Mouse (Mus musculus) splenic B cell, adult 2 months (primary cell): ENCODE data around the gene Ddx19b.
"Not testable (repeated sequence)": the region's sequence is repeated elsewhere in the genome, so short reads cannot be mapped to it uniquely, and the experiment has no call there.

ENCODE experiments used
- DNase-seq: peaks from one replicate; pipeline ENCODE4 v3.0.0-alpha.2; 2011; ENCODE audit warnings: low read depth, low spot score
- H3K27me3 ChIP-seq: 2 replicates; pipeline ENCODE4 v1.6.1; 2012; ENCODE audit warnings: mild to moderate bottlenecking, low read length, moderate library complexity, mixed read lengths; ENCODE audit not compliant: control insufficient read depth, poor library complexity, insufficient read depth, severe bottlenecking
- H3K36me3 ChIP-seq: 2 replicates; pipeline ENCODE4 v1.6.1; 2012; ENCODE audit warnings: mild to moderate bottlenecking, low read length, moderate library complexity, mixed read lengths; ENCODE audit not compliant: control insufficient read depth, poor library complexity, insufficient read depth, severe bottlenecking

Gene Ddx19b

DNA sequence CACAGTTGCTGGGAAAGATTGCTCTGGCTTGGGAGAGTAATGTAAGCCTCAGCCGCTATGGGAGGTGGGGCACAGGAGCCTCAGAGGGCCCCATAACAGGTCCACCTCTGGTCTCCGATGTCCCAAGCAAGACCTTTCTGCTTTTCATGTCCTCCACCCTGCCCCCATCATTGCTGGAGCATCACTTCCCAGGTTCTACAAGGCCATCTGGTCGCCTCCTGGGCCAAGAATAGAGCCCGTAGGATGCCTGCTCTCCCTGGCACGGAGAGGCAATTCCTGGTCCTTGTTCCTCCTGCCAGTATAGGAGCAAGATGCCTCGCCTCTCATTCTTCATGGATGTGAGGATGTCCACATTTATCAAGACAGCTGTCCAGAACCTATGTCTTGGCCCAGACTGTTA, 71.6 kb downstream of the Ddx19b start:
- Histone ChIP-seq H3K27me3 (no peaks in the 10 kb centered on the region), H3K36me3 (no peaks in the 10 kb centered on the region)
- no peak for DNase-seq

DNA sequence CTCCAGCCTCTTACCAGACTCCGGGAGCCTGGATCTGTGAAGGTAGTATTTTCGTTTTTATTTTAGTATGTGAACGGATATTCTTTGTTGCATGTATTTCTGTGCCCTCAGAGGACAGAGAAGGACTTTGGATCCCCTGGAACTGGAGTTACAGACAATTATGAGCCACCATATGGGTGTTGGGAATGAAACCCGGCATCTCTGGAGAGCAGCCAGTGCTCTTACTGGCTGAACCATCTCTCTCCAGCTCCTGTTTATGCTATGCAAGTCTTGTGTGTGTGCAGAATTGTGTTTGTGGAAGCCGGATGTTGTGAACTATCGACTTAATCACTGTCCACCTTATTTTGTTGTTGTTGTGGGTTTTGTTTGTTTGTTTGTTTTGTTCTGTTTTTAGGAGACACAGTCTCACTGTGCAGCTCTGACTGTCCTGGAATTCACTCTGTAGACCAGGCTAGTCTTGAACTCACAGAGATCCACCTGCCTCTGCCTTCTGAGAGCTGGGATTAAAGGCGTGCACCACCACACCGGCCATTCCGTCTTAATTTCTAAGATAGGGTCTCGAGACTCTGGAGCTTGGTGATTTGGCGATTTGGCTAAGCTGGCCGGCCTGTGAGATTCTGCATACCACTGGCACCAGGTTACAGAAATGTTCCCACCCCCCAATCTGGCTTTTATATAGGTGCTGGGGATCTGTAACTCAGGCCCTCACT, 72.3 kb downstream of the Ddx19b start:
- no peak for DNase-seq
- H3K27me3 ChIP-seq: no peaks in the 10 kb centered on the region
- H3K36me3 ChIP-seq: no peaks in the 10 kb centered on the region

DNA sequence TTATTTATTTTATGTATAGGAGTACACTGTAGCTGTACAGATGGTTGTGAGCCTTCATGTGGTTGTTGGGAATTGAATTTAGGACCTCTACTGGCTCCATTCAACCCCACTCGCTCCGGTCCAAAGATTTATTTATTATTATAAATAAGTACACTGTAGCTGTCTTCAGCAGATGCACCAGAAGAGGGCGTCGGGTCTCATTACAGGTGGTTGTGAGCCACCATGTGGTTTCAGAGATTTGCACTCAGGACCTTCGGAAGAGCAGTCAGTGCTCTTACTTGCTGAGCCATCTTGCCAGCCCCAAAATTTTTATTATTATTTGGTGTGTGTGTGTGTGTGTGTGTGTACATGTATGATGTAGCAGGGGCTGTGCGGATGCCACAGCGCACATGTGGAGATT, 73.0 kb downstream of the Ddx19b start:
- not testable (repeated sequence) for H3K36me3 ChIP-seq

DNA sequence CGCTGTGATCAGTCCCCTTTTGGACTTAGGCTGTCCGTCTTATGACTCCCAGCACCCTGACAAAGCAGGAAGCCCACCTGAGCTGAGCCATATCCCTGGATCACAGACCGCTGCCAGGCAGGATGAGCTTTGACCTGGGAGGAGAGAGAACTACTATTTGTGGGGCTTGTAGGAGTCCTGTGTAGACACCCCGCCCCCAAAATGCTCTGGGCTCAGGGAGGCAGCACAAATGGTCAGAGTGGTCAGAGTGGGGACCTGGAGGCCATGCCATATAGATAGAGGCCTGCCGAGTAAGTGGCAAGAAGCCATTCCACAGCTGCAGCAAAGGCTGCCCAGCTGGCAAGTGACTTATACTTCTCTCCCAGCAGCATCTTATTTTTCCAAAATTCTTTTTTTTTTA, 73.4 kb downstream of the Ddx19b start:
- Histone ChIP-seq H3K36me3 (no peaks in the 10 kb centered on the region), H3K27me3 (no peaks in the 10 kb centered on the region)
- DNase-seq: no peak

More for the DNA sequence above, 73.0 kb downstream of the Ddx19b start:
- DNase-seq: peak; percentile 23
- H3K27me3 ChIP-seq: not testable (repeated sequence)

DNA sequence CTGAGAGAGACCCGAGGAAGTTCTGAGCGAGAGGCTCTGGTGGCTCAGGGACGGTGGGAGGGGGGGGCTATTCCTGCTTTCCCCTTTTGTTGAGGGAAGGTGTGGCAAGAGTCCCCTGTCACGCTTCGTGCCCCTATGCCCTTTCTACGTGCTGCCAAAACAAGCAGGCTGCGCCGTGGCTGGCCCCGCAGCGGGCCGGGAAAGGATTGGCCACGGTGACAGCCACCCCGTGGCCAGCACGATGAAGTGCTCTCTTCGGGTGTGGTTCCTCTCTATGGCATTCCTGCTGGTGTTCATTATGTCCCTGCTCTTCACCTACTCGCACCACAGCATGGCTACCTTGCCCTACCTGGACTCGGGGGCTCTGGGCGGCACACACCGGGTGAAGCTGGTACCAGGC, 74.1 kb downstream of the Ddx19b start:
- DNase-seq: no peak
- Histone ChIP-seq H3K36me3 (no peaks in the 10 kb centered on the region), H3K27me3 (no peaks in the 10 kb centered on the region)

DNA sequence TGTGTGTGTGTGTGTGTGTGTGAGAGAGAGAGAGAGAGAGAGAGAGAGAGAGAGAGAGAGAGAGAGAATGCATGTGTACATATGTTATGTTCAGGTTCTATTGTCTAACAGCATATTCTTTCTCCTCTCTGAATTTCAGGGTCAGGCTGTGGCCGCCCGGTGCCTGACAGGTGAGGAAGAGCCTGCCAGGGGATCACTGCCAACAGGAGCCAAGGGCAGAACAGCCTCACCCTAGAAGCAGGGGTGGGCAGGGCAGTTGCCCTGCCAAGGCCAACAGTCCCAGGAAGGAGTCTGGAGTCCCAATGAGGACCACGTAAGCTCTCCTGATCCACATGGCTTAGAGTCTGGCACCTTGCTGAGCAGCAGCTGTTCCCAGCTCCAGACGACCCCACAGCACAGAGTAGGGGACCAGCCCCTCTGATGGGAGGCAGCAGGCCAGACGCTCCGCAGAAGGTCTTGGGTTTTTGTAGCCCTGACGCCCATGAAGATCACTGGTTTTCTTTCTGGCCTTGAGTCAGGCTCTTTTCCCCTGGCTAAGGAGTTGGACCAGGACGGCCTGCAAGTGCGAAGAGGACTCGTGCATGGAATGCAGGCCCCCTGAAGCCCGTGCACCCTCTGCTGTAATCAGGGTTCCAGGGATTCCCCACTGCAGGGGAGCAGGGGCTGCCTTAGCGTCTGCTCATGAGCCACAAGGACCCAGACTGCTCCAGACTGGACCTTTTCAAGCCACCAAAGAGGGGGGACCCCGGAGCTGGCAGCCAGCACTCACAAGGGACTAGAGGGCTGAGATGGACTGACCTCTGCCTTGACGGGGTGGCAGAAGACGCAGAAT, 74.7 kb downstream of the Ddx19b start:
- no peaks in the 10 kb centered on the region for H3K27me3 ChIP-seq
- DNase-seq: no peak
- H3K36me3 ChIP-seq: no peaks in the 10 kb centered on the region

DNA sequence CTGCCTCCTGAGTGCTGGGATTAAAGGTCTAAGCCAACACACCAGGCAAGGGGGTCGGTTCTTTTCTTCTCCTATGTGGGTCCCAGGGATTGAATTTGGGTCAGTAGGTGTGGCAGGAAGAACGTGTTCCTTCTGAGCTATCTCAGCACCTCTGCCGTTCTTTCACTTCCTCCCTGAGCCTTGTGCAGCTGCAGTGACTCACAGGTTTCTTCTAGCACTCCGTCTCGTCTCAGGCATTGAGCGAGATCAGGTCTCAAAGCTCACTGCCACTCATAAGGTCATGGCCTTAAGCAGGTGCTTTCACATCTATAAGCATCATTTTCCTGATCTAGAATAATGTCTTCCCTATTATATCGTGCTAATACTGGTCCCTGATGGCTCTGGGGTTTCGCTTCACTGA, 76.8 kb downstream of the Ddx19b start:
- DNase-seq: peak; percentile 79
- Histone ChIP-seq H3K36me3 (no peaks in the 10 kb centered on the region), H3K27me3 (no peaks in the 10 kb centered on the region)
